Mouse (Mus musculus) heart, postnatal 4 days (tissue): ENCODE data around the gene Dab1. TPM values are rescaled to one million over a fixed set of nuclear protein-coding genes. Genes with fewer than 3 reads are reported as not detected.

Experiments
- DNase-seq: peaks from one replicate; pipeline ENCODE4 v3.0.0; 2021
- total RNA-seq, 2 experiments: library from RNA; stranded (reverse); gene quantifications; 2 replicates each; pipeline ENCODE4 v1.2.3; 2021

The Dab1 gene
- total RNA-seq, 2 experiments from 2014 or later: 0.29 to 0.67 TPM

GRCm38 (mm10) chr4:104515681-104516080 is 896.5 kb downstream of the Dab1 start:
- DNase-seq: no peak

GRCm38 (mm10) chr4:104522324-104522723 is 903.2 kb downstream of the Dab1 start:
- DNase-seq: no peak

- DNase-seq: no peak
Measured at GRCm38 (mm10) chr4:104523776-104524175, 904.6 kb downstream of the Dab1 start.

GRCm38 (mm10) chr4:104529905-104530646 is 910.9 kb downstream of the Dab1 start:
- DNase-seq: no peak

GRCm38 (mm10) chr4:104532846-104533245 is 913.7 kb downstream of the Dab1 start:
- DNase-seq: no peak

- no peak for DNase-seq
Measured at GRCm38 (mm10) chr4:104538420-104538819, 919.3 kb downstream of the Dab1 start.

- no peak for DNase-seq
Measured at GRCm38 (mm10) chr4:104539047-104539446, 919.9 kb downstream of the Dab1 start.

GRCm38 (mm10) chr4:104547091-104547490 is 927.9 kb downstream of the Dab1 start:
- no peak for DNase-seq

- DNase-seq: no peak
Measured at GRCm38 (mm10) chr4:104548287-104548686, 929.1 kb downstream of the Dab1 start.

- DNase-seq: no peak
Measured at GRCm38 (mm10) chr4:104550581-104551205, 931.5 kb downstream of the Dab1 start.

GRCm38 (mm10) chr4:104551390-104552070 is 932.4 kb downstream of the Dab1 start:
- DNase-seq: no peak

- DNase-seq: no peak
Measured at GRCm38 (mm10) chr4:104555408-104555807, 936.2 kb downstream of the Dab1 start.

- DNase-seq: no peak
Measured at GRCm38 (mm10) chr4:104563512-104563911, 944.4 kb downstream of the Dab1 start.

GRCm38 (mm10) chr4:104570523-104570922 is 951.4 kb downstream of the Dab1 start:
- DNase-seq: no peak

- DNase-seq: no peak
Measured at GRCm38 (mm10) chr4:104572440-104572839, 953.3 kb downstream of the Dab1 start.

GRCm38 (mm10) chr4:104573419-104573818 is 954.3 kb downstream of the Dab1 start:
- no peak for DNase-seq

- DNase-seq: peak; percentile 12
Measured at GRCm38 (mm10) chr4:104578370-104578769, 959.2 kb downstream of the Dab1 start.

GRCm38 (mm10) chr4:104579946-104580544 is 960.9 kb downstream of the Dab1 start:
- no peak for DNase-seq

GRCm38 (mm10) chr4:104582726-104583125 is 963.6 kb downstream of the Dab1 start:
- no peak for DNase-seq

- no peak for DNase-seq
Measured at GRCm38 (mm10) chr4:104587826-104588225, 968.7 kb downstream of the Dab1 start.

GRCm38 (mm10) chr4:104596936-104597335 is 977.8 kb downstream of the Dab1 start:
- DNase-seq: no peak

GRCm38 (mm10) chr4:104597490-104598465 is 978.6 kb downstream of the Dab1 start:
- DNase-seq: no peak
